Mouse (Mus musculus) T-cell, adult 66 days (primary cell): Measurements from ENCODE around the gene Zfp114. TPM values are rescaled to one million over a fixed set of nuclear protein-coding genes. Genes with fewer than 3 reads are reported as not detected.

ENCODE experiments used
- total RNA-seq, 2 experiments: library from RNA; stranded (reverse); gene quantifications; 3 replicates in 1 of 2; 4 replicates in 1 of 2; pipeline ENCODE4 v1.2.4; 2023

Gene Zfp114
- total RNA-seq = under 1 TPM; 0.24 to 0.84 TPM

GRCm38 (mm10) chr7:24174618-24175336, at the start of gene Zfp114:
Zfp114 (plus strand) TSS chr7:24175060.

GRCm38 (mm10) chr7:24133996-24134828, 40.6 kb upstream of the Zfp114 start, which contains the start of gene Zfp235:
Zfp235 (plus strand) TSS chr7:24134169.

GRCm38 (mm10) chr7:24211343-24211742, 36.5 kb downstream of the Zfp114 start, which contains the start of gene Zfp111:
Zfp111 (minus strand) TSS chr7:24211443.

Other genes starting within 250 kb of the Zfp114 start
- not detected for gene Vmn1r179, start 248.1 kb upstream of the Zfp114 start, total RNA-seq
- not detected for gene Vmn1r180, start 224.4 kb upstream of the Zfp114 start, total RNA-seq
- gene Vmn1r181, start 200.4 kb upstream of the Zfp114 start, total RNA-seq = not detected
- not detected for gene V1rd19, start 173.4 kb upstream of the Zfp114 start, total RNA-seq
- not detected for gene Vmn1r183, start 121.8 kb upstream of the Zfp114 start, total RNA-seq
- 10 to 100 TPM; 37.5 to 41.5 TPM for gene Zfp180, start 93.1 kb upstream of the Zfp114 start, total RNA-seq
- gene Zfp112, start 62.7 kb upstream of the Zfp114 start, total RNA-seq = 1 to 10 TPM; 5.9 to 6.7 TPM
- 10 to 100 TPM; 10.0 to 10.5 TPM for gene Zfp235, start 40.9 kb upstream of the Zfp114 start, total RNA-seq
- gene Zfp111, start 36.4 kb downstream of the Zfp114 start, total RNA-seq = under 1 TPM; 0.18 to 0.29 TPM
- 1 to 10 TPM; 4.1 to 6.1 TPM for gene Zfp109, start 62.5 kb downstream of the Zfp114 start, total RNA-seq
- under 1 TPM; 0.55 to 0.59 TPM for gene Zfp108, start 79.7 kb downstream of the Zfp114 start, total RNA-seq
- gene Zfp93, start 95.4 kb downstream of the Zfp114 start, total RNA-seq = 1 to 10 TPM; 1.8 to 2.8 TPM
- gene Zfp61, start 126.2 kb downstream of the Zfp114 start, total RNA-seq = 10 to 100 TPM; 13.8 to 15.5 TPM
- gene Zfp94, start 141.6 kb downstream of the Zfp114 start, total RNA-seq = 1 to 10 TPM; 6.0 to 6.6 TPM
- not detected for gene Tescl, start 158.9 kb downstream of the Zfp114 start, total RNA-seq
- not detected for gene Lypd5, start 174.1 kb downstream of the Zfp114 start, total RNA-seq
- 100 to 1,000 TPM; 172 to 196 TPM for gene Kcnn4, start 195.2 kb downstream of the Zfp114 start, total RNA-seq
- gene Smg9, start 224.6 kb downstream of the Zfp114 start, total RNA-seq = 100 to 1,000 TPM; 117 to 120 TPM